Mouse (Mus musculus) midbrain, embryonic 10.5 days (tissue): ENCODE measurements at regions not wholly inside any gene's neighbourhood (a gene's known extent, or its start where the extent isn't known, plus 50 kb on each side); places are given as distances from the start of the nearest gene placed in this dataset.

Source experiments
- DNase-seq: peaks from one replicate; pipeline ENCODE4 v3.0.0-alpha.2; 2017; ENCODE audit warnings: low spot score
- H3K27ac ChIP-seq: fragments of 300-500 bp; sonication (generic); replicated peaks from 2 replicates; pipeline ENCODE4 v1.5.1; 2016; ENCODE audit warnings: mild to moderate bottlenecking
- H3K27me3 ChIP-seq: fragments of 300-500 bp; sonication (generic); 2 replicates; pipeline ENCODE4 v1.6.1; 2016; ENCODE audit warnings: low read depth, mild to moderate bottlenecking; ENCODE audit not compliant: poor library complexity, severe bottlenecking
- H3K36me3 ChIP-seq: fragments of 300-500 bp; sonication (generic); 2 replicates; pipeline ENCODE4 v1.6.1; 2016; ENCODE audit warnings: mild to moderate bottlenecking, moderate library complexity
- H3K4me1 ChIP-seq: fragments of 300-500 bp; sonication (generic); 2 replicates; pipeline ENCODE4 v1.6.1; 2016
- H3K4me3 ChIP-seq: fragments of 300-500 bp; sonication (generic); 2 replicates; pipeline ENCODE4 v1.5.1; 2016; ENCODE audit warnings: mild to moderate bottlenecking, moderate library complexity
- H3K9me3 ChIP-seq: fragments of 300-500 bp; sonication (generic); replicated peaks from 2 replicates; pipeline ENCODE4 v1.6.1; 2016; ENCODE audit warnings: mild to moderate bottlenecking
- WGBS: fragments of 180-500 bp; shearing (Covaris S2); methylation state at CpG from one replicate; pipeline ENCODE4 v1.1.7; 2016; 5-methylcytosine and 5-hydroxymethylcytosine counted together

DNA sequence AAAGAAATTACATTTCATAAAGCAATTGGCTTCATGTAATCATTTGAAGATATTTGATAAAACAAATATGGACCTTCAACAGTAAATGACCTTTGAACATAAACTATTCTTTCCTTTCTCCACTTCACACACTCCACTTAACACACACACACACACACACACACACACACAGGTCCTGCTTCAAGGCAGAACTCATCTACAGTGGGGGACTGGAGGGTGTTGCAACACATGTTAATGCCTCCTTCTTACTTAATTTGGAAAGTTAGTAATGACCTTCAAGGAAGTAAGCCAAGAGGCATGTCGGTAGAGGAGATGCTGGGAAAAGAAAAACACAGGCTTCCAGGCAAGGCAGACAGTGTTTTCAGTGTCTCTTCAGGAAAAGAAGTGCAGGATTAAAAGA lies 302.8 kb upstream of the G2e3 start:
- no peak for DNase-seq
- no peak overlapping the region for H3K27ac ChIP-seq
- no peaks in the 10 kb centered on the region for H3K27me3 ChIP-seq
- 37% methylated on average over 1 of the region's 1 CpGs for WGBS
- H3K36me3 ChIP-seq = no peaks in the 10 kb centered on the region
- no peaks in the 10 kb centered on the region for H3K9me3 ChIP-seq
- H3K4me3 ChIP-seq = no peak overlapping the region
- peaks cover 6% of the 10 kb centered on the region for H3K4me1 ChIP-seq

DNA sequence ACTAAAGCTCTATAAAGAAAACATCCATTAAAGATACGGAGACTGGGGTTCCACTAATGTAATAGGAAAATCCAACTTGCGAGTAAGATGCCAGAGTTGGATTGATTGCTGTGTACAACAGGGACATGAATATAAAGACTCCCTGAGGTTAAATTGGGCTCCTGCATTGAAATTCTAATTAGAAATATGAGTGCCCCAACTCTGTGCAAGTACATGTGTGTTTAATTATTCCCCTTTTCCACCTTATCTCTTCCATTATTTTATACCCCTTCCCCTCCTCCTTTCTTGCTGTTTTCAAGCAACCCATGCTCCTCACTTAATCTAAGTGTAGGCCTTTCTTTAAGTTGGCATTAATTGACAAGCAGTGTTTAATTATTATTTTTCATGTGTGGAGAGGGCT lies 315.7 kb upstream of the G2e3 start:
- Histone ChIP-seq H3K36me3 (no peaks in the 10 kb centered on the region), H3K27ac (no peak overlapping the region), H3K4me1 (peaks cover 7% of the 10 kb centered on the region), H3K9me3 (no peaks in the 10 kb centered on the region), H3K27me3 (no peaks in the 10 kb centered on the region), H3K4me3 (no peak overlapping the region)
- WGBS = 84% methylated on average over 2 of the region's 2 CpGs
- no peak for DNase-seq

- Histone ChIP-seq H3K27me3 (no peaks in the 10 kb centered on the region), H3K27ac (no peak overlapping the region; the same call in 1 of the 2 replicates), H3K4me3 (no peak overlapping the region), H3K36me3 (no peaks in the 10 kb centered on the region), H3K4me1 (peaks cover 7% of the 10 kb centered on the region), H3K9me3 (no peaks in the 10 kb centered on the region)
- 52% methylated on average over 10 of the region's 10 CpGs for WGBS
- DNase-seq = no peak
Measured at GRCm38 (mm10) chr12:51028601-51029174, 319.2 kb upstream of the G2e3 start.

- DNase-seq = no peak
- Histone ChIP-seq H3K36me3 (no peaks in the 10 kb centered on the region), H3K27ac (no peak overlapping the region), H3K4me1 (peaks cover 7% of the 10 kb centered on the region), H3K4me3 (no peak overlapping the region), H3K27me3 (no peaks in the 10 kb centered on the region), H3K9me3 (no peaks in the 10 kb centered on the region)
- WGBS = 91% methylated on average over 5 of the region's 5 CpGs
Measured at GRCm38 (mm10) chr12:51026046-51026445, 321.8 kb upstream of the G2e3 start.

- H3K9me3 ChIP-seq = no peaks in the 10 kb centered on the region
- H3K27me3 ChIP-seq = no peaks in the 10 kb centered on the region
- H3K36me3 ChIP-seq = no peaks in the 10 kb centered on the region
- DNase-seq = no peak
- H3K27ac ChIP-seq = no peak overlapping the region
- no peak overlapping the region for H3K4me3 ChIP-seq
- H3K4me1 ChIP-seq = peaks cover 7% of the 10 kb centered on the region
- 79% methylated on average over 3 of the region's 3 CpGs for WGBS
Measured at GRCm38 (mm10) chr12:51025531-51025930, 322.3 kb upstream of the G2e3 start.

- WGBS = 94% methylated on average over 3 of the region's 3 CpGs
- Histone ChIP-seq H3K27me3 (no peaks in the 10 kb centered on the region), H3K4me3 (no peak overlapping the region), H3K36me3 (no peaks in the 10 kb centered on the region), H3K9me3 (no peaks in the 10 kb centered on the region), H3K4me1 (peaks cover 7% of the 10 kb centered on the region), H3K27ac (no peak overlapping the region)
- DNase-seq = no peak
Measured at GRCm38 (mm10) chr12:51024057-51024743, 323.7 kb upstream of the G2e3 start.

- no peaks in the 10 kb centered on the region for H3K4me1 ChIP-seq
- 94% methylated on average over 5 of the region's 5 CpGs for WGBS
- DNase-seq = no peak
- no peaks in the 10 kb centered on the region for H3K9me3 ChIP-seq
- no peak overlapping the region for H3K4me3 ChIP-seq
- H3K27me3 ChIP-seq = no peaks in the 10 kb centered on the region
- H3K36me3 ChIP-seq = no peaks in the 10 kb centered on the region
- no peak overlapping the region for H3K27ac ChIP-seq
Measured at GRCm38 (mm10) chr12:51018185-51018584, 329.7 kb upstream of the G2e3 start.

- Histone ChIP-seq H3K36me3 (no peaks in the 10 kb centered on the region), H3K27ac (no peak overlapping the region), H3K4me1 (no peaks in the 10 kb centered on the region), H3K4me3 (no peak overlapping the region), H3K27me3 (no peaks in the 10 kb centered on the region), H3K9me3 (no peaks in the 10 kb centered on the region)
- 96% methylated on average over 6 of the region's 6 CpGs for WGBS
- DNase-seq = no peak
Measured at GRCm38 (mm10) chr12:51016081-51016480, 331.8 kb upstream of the G2e3 start.

DNA sequence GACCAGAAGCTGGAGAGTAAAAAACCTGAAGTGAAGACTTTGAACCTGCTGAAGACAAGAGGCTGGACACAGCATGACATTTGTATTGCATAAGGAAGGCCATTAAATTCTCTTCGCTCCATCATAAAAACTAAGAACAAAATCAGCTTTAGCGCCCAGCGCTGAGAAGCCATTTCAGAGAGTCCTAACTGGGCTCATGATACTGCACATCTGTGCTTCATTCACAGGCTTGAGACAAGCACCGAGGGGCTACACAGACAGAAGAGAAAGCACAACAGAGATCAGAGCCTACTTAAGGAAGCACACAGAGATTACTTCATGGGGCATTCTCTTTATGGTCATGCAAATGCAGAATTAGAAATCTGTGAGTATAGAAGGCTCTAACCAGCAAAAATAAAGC lies 338.2 kb upstream of the G2e3 start:
- 88% methylated on average over 4 of the region's 4 CpGs for WGBS
- Histone ChIP-seq H3K27ac (no peak overlapping the region), H3K4me1 (0 out of 2 replicates have a peak, but pooled peaks cover 3% of the 10 kb centered on the region), H3K4me3 (no peak overlapping the region), H3K27me3 (peaks cover 17% of the 10 kb centered on the region), H3K9me3 (no peaks in the 10 kb centered on the region; the same call in 1 of the 2 replicates), H3K36me3 (no peaks in the 10 kb centered on the region)
- no peak for DNase-seq

- Histone ChIP-seq H3K27me3 (peaks cover 66% of the 10 kb centered on the region), H3K27ac (no peak overlapping the region), H3K36me3 (no peaks in the 10 kb centered on the region), H3K4me1 (peaks cover 40% of the 10 kb centered on the region), H3K9me3 (no peaks in the 10 kb centered on the region; the same call in 1 of the 2 replicates), H3K4me3 (peak overlapping the region; percentile 23; the same call in 1 of the 2 replicates)
- 15% methylated on average over 12 of the region's 12 CpGs for WGBS
- peak; percentile 25 for DNase-seq
Measured at GRCm38 (mm10) chr12:51001722-51002592, 345.9 kb upstream of the G2e3 start.

GRCm38 (mm10) chr12:51001096-51001495 lies 346.8 kb upstream of the G2e3 start:
- 63% methylated on average over 4 of the region's 4 CpGs for WGBS
- H3K4me1 ChIP-seq = peaks cover 40% of the 10 kb centered on the region
- H3K27me3 ChIP-seq = peaks cover 64% of the 10 kb centered on the region

DNA sequence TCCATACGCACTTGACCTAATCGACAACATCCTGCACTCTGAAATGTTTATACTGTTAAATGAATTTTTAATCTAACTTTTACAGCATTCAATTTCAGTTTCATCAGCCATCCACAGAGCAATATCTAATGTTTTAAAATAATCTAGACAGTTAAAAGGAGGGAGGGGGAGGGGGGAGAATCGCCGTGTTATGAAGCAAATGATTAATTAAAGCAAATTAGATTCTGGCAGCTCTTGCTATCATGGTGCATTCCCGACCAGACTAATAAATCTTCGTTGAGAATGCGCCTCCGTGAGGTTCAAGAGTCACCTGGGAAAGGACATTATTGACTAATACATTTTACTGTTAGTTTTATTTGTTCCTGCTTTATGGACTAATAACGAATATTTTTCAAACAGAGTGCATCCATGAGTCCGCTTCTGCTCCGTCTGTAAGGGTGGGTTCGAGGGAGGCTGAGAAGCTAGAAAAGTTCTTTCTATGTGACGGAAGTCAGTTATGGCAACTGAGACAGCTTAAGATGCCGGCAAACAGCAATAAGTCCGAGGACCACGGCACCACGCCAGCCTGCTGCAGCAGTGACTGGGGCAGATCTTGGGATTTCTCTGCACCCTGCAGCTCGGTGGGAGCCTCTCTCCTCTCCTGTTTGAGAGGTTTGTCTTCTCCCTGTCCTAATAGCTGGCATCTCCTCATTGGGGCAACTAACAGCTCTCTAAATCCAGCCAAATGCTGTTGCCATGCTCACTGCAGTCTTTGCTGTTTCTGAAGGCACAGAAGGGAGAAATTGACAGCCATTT lies 347.4 kb upstream of the G2e3 start:
- peak overlapping the region; percentile 24; the same call in 1 of the 2 replicates for H3K27ac ChIP-seq
- no peak overlapping the region for H3K4me3 ChIP-seq
- H3K27me3 ChIP-seq = peaks cover 58% of the 10 kb centered on the region
- H3K9me3 ChIP-seq = no peaks in the 10 kb centered on the region
- WGBS = 77% methylated on average over 18 of the region's 18 CpGs
- no peaks in the 10 kb centered on the region for H3K36me3 ChIP-seq
- H3K4me1 ChIP-seq = peaks cover 40% of the 10 kb centered on the region
- no peak for DNase-seq

More at GRCm38 (mm10) chr12:51001096-51001495, 346.8 kb upstream of the G2e3 start:
- DNase-seq = no peak
- Histone ChIP-seq H3K4me3 (no peak overlapping the region), H3K27ac (0 out of 2 replicates have a peak overlapping the region, but pooled peaks have one; percentile 24), H3K9me3 (no peaks in the 10 kb centered on the region), H3K36me3 (no peaks in the 10 kb centered on the region)
